Mouse (Mus musculus) urinary bladder, postnatal 25 days (tissue): ENCODE data around the gene St5.

Experiments
- DNase-seq: peaks from one replicate; pipeline ENCODE4 v3.0.0; 2022; ENCODE audit warnings: low spot score

The St5 gene

DNA sequence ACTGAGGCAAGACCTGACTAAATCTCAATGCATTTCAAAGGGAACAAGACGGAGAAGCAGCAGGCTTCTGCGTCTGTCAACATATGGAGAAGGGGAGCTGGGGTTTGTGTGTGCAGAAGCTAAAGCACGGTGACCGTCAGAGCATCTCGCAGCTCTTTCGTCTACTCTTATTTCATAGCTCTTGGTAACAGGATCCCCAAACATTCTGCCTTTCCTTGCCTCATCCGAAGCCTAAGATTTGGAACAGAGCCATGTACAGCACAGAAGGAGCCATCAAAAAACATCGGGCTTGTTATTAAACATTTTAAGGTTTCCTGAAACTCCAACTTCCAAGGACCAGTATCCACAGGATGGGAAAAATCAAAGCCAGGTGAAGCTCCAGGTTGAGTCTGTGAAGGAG lies 62.3 kb downstream of the St5 start:
- DNase-seq = no peak

DNA sequence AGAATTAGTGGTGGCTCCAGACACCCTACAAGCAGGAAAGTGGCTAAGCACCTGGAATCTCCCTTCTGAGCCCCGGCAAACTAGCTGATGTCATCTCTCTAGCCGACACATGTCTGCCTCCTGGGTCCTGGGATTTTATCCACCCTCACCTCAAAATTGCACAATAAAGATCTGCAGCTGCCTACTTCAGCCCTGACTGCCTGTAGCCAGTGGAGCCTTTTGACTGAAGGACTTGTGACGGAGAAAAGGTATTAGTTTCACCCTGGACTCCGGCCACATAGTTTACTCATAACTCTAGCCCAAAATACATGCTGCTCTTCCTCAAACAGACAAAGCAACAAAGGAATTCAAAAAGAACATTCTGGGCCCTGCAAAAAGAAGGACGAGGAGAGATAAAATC lies 66.0 kb downstream of the St5 start:
- DNase-seq = no peak

DNA sequence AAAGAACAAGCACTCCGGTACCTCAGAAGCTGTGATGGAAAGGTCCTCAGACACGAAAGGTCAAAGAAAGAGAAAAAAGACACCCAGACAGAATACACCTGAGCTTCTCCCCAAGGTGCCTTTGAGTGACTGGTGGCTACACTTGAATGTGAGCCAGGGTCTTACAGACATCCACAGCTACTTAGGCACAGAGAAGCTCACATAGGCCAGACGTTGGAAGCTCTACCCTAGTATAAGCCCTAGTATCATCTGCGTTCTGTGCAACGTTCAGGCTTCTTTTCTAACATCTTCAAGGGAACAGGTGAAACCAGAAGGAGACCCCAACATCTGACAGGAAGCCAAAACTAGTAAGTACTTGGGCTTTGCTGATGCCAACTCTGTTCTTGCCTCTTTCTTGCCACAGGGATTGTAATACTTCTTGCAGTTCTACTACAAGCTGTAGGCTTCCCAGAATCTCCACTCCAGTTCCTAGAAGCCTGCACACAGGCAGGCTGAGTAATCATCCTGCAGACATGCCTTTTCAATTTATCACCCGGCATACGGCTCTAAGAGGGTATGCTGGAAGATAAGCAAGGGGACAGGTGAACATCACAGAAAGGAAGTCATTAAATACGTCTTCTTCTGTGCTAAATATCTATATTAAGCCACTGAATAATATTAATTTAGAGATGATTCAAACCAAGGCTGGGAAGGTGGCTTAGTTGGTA lies 67.2 kb downstream of the St5 start:
- no peak for DNase-seq

DNA sequence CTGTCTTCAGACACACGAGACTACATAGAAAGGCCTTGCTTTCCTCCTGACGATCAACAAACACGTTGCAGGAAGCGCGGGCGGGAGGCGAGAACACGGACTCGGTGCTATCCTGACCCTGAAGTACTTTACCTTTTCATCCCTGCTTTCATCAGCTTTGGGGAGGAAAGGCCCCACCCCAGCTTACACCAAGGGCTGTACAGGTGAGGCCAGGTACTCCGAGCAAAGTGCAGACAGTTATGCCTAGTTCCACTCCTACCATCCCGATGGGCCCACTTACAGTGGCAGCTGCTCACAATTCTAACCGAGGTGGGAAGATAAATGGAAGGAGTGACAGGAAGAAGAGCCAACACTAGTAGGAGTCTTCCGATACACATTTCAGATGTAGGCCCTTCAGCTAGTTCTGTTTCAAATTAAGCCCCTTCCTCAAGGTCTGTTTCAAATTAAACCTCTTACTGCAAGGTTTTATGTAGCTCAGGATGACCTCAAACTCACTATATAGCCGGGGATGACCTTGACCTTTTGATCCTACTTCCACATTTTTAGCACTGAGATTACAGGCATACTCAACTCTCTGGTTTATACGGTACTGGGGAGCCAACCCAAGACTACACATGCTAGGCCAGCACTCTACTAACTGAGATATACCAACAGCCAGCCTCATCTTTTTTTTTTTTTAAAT lies 69.9 kb downstream of the St5 start:
- no peak for DNase-seq

DNA sequence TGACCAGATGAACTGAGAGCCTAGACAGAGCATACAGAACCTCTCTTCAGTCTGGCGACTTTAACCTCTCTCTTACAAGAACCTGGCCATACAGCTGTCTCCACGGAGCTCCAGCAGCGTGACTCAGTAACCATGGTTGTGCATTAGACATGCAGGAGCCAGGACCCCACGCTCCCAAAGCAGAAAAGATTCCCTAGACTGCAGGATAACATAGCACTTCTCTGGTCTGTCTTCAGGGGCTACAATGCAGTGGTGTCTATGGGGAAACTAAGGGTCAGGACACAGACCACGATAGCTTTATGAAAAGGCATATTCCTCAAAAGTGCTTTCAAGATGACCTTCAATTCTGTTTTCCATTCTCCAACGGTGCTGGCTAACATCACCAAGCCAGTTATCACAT lies 72.1 kb downstream of the St5 start:
- DNase-seq = no peak

DNA sequence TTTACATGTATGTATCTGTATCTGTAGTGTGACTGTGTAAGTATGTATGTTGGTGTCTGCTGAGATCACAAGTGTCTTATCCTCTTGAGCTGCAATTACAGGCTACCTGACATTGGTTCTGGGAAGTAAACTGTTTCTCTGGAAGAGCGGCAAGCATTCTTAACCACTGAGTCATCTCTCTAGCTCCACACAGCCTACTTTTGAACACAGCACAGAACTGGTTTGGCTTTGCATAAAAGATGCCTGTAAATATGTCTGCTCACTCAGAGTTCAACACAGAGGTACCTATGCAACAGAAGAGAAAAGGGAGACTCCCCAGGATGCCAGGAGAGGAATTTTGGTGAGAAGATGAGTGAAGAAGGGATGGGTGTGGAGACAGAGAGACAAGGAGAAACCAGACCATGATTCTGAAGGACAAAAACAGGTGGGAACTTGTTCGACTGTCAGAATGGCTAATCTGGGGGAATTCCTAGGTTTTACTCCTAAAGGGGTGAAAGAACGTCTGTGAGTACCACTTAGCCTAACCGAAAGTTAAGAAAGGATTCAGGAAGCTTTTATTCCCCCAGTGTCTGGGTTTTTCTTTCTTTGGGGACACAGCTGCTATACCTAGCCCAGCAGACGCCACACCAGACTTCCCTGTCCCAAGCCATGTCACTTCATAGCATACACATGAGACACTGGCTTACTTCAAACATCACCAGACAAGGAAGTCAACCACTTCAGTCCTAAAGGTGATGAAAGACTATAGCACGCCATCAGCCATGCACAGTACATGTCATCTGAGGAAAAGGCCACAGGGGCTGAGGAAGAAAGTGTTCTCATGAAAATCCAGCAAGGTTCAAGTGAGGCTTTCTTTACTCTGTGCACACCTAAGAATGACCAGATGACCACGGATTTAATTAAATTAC lies 73.3 kb downstream of the St5 start:
- DNase-seq = no peak

DNA sequence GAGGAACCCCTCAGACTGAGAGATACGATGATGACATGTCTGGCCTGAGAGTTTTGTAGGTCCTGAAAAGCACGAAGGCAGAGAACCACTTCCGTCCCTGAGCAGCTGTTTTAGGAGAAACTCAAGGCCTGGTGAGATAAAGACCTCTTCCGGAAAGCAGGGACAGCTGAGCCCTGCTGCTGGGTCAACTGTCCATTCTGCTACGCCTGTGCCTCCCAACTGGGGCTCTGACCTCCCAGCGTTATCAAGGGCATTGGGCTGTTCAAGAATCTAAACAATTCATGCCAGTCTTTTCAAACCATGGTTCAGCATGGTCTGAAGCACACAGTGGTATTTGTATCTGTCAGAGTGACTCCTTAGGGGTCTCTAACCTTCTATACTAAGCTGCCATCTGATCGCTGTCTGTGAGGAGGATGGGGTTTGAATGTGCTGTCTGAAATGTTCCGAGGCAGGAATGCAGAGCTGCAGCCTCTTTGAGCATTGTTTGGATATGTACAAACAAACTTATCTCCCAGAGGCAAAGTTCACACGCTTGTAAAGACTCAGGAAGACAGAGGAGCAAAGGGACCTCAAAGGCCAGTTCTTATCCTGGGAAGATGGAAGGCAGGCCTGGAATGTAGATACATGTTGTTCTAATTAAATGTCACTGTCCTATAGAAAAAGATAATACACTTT lies 74.3 kb downstream of the St5 start:
- no peak for DNase-seq

DNA sequence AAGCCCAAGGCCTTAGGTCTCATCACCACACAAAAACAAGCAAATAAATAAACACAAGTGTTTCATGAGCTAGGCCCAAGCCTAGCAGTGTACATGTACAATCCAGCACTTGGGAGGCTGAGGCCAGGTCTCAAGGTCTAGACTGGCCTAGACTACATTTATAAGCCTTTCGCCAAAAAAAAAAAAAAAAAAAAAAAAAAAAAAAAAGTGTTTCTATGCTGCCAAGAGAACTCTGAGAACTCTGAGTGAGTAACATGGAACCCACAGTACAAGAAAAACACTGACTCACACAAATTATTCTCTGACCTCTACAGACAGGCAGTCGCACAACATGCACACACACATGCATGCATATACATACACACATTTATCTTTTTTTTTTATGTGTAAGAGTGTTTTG lies 75.6 kb downstream of the St5 start:
- no peak for DNase-seq

DNA sequence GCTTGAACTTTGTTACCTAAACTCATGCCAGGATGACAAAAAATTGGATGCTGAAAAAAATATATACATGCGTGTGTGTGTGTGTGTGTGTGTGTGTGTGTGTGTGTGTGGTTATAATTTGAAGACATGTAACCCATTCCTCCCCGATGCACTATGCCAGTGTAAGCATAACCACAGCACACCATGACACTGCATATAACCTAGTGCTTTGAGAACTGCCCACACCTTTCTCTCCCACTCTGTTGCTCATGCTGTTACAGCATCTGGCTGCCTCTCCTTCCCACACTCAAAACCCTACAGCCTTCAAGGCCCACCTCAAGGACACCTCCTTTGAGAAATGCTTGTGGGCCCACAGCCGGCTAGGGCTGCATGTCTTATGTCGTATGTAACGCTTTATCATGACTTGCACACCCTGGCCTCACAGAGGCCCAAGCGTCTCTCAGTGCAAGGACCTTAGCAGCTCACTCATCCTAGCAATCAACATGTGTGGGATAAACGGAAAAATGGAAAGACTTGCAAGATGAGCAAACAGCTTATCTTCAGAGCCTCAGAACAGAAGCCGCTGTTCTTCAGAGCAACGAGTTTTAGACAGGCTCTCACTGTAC lies 81.1 kb downstream of the St5 start:
- DNase-seq = no peak

DNA sequence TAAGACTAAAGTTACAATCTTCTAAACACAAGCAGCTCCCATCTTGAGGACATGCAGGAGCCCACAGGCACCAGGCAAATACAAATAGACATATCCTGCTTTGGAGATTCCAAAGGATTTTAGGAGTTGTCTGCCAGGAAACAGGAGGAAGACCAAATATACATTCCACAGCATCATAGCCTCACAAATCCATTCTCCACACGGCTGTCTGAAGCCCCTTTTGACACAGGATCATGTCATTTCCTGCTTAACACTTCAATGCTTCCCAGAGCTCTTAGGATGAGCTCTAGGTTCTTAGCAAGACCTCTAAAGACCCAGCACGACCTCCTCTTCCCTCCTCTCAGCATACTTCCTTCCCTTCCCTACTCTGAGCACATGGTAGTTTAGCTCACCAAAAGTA lies 82.4 kb downstream of the St5 start:
- no peak for DNase-seq

DNA sequence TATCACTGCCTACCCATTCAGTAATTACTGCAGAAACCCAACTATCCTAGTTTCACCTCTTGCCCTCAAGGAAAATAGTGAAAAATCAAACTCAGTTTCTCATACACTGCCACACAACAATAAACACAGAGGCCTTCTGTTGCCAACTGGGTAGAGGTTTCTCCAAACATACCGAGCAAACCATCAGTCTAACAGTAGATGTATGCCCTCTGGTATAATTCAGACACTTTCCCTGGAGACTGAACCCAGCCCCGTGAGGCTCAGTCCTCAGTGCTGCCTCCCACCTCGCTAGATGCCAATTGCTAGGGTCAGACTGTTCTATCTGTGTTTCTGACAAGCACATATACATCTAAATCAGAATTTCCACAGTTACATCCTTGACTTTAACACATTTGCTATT lies 83.1 kb downstream of the St5 start:
- no peak for DNase-seq

DNA sequence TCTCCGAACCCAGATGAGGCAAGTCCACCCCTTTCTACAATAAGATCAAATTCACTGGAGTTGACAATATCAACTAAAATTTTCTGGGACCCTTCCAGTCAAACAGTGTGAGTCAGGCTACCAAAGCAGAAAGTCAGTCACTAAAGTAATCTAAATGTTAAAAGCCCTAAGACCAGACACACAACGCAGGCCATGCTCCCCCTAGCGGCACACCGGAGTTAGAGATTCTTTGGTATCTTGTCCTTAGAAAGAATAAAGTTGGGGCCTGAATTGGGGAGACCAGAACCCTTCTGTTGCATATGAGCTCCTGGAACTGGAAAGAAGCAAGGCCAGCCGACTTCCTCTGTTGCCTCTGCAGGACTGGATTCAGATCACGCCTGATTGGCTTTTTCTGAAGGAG lies 84.7 kb downstream of the St5 start:
- peak; percentile 74 for DNase-seq

DNA sequence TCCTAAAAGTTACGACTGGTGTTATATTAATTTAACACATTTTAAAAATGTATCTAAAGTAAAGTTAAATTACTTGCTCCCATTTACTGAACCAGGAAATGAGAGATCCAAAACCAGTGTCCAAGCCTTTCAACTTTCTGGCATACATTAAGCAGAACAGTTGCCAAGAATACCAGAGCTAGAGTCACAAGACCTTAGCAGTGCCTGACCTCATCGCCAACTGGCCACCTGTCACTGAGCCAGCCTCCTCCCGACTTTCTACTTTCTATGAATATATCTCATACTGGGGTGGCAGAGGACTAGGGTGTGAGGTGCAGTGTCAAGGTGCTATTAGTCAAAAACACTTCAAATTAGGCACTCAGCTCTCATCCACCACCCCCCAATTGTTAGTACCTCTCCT lies 85.6 kb downstream of the St5 start:
- DNase-seq = no peak

DNA sequence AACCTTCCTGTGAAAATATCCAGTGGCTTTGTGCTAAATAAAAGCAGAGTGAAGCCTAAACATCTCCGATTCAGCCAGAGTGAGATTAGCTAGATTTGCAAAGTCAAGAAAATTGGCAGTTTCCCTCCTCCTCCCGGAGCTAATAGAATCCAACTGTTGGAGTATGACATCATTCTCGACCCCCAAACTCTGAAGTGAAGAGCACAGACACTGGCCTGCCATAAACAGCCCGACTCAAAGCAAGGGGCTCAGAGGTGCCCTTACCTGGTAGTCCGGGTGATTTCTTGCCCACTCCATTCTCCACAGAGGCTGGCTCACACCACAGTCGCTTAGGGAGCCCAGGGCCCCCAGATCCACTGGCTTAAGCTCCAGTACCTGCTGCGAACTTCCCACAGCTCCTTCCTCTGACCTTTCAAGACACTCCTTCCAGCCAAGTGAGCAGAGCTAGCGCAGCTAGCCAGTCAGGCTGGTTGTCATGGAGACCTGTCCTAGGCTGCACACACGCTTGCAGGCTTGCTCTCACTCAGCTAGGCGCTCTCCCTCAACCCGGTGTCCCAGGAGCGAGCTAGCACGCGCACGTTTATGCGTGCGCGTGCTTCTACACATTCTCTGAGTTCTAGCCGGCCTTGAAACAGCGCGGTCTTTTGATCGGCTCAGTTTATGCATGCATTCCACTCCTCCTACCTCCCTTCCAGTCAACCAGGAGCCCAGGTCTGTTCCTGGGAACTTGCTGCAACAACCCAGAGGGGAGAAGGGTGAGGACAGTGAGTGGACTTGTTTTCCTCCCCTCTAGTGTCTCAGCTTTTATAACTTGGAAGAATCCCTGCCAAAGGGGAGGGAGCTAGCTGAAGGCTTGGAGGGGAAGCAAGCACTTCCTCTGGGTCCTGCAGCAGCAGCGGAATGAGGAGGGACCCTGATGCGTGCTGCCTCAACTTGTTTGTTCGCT lies 87.1 kb downstream of the St5 start:
- peak; percentile 56 for DNase-seq

DNA sequence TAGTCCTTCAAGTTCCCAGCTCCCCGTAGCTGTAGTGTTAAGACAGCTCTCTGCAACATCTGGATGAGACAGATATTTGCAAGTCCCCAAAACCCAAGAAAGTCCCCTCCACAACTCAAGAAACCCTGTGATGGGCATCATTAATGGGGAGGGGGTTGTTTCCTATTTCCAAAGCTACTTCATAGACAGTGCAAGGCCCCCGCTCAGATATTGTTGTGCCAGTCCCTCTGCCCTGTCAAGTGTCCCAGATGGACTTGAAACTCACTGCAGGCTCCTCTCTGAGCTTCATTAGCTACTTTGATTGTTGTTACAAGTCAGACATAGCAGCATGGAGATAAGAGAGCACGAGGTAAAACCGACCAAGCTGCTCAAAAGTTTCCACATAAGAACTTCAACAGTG lies 87.8 kb downstream of the St5 start:
- DNase-seq = no peak

DNA sequence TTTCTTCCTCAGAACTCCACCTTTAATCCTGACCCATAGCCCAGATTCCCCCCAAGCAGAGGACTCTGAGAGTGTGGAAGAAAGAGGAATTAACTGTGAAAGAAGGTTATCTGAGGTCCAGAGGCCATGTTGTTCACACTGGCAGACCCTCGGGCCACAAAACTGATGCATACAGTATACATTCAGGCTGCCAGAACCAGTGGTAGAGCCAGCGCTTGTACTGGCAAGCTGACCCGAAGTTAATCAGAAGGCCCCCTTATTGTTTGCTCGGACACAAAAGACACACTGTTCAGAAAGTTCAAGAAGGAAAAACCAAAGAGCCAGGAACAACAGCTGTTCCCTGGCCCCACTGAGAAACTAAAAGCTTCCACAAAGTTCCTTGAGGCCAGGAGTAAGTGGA lies 88.5 kb downstream of the St5 start:
- DNase-seq = no peak

DNA sequence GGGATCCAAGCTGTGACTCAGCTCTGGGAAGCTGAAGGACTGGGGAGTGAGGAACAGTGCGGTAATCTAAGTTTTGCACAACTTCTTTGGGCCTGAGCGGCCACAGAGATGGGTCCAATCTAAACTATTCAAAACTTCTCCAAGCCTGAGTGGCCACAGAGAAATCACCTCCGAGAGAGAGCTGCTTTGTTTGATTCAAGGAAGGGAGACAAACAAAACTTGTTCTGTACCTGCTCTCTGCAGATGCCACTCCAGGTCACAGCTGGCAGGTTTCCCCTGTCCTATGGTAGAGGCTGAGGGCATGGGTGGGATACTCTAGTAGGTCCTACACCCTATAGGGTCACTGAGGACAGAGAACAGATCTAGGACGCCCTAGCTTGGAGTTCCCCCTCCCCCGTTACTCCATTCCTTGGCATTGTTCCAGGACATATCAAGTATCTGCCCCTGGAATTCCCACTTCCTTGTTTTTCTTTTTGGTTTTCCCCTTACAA lies 89.8 kb downstream of the St5 start:
- no peak for DNase-seq

DNA sequence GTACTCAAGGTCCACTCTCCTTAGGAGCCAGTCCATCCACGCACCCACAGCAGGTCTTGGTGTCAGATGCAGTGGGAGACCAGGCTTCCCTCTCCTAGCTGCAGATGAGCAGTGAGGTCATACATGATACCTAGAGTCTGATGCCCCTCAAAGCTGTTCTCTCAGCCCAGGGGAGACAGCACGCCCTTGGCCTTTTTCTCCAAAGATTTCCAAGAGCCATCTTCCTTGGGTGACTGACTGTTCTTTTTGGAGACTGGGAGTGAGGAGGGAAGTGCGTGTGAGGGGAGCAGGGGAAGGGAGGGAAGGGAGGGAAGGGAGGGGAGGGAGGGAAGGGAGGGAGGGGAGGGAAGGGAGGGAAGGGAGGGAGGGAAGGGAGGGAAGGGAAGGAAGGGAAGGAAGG lies 90.4 kb downstream of the St5 start:
- DNase-seq = no peak

DNA sequence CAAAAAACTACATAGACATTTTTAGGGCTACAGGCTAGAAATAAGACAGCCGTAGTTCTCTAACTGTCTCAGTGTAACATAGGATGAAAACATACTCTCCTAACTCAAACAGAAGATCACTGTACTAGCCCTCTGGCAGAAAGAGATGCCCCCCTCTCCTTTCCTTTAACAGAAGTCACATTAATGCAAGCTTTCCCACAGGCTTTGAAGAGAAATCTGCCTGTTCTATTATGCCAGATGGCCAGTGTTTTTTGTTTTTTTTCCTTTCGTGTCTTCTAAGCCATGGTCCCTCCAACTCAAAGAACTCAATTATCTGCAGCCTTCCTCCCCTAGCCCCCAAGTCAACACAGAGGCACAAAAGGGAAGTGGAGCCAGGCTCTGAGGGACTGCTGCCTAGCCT lies 90.9 kb downstream of the St5 start:
- no peak for DNase-seq

DNA sequence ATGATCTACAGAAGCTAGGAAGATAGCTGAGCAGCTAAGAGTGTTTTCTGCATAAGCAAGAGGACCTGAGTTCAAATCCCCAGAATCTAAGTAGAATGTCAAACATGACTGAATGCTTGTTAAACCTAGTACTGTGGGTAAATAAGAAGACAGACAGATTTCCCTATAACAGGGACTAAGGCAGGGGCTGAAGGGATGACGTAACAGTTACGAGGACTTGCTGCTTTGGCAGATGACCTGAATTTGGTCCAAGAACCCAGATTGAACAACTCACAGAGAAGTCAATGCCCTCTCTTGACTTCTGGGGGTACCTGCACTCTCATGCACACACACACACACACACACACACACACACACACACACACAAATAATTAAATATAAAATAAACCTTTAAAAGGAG lies 93.1 kb downstream of the St5 start:
- DNase-seq = no peak
